Mouse (Mus musculus) stomach, postnatal 0 days (tissue): ENCODE results near the gene St8sia6.

ENCODE experiments used
- CTCF ChIP-seq: IDR thresholded peaks from 2 replicates; pipeline ENCODE4 v1.5.1; 2016; ENCODE audit warnings: antibody characterized with exemption, low read depth, mild to moderate bottlenecking, moderate library complexity
- EP300 ChIP-seq: optimal IDR thresholded peaks from 2 replicates; pipeline ENCODE3; 2016; ENCODE audit warnings: antibody characterized with exemption

- TF ChIP-seq CTCF (no peak), EP300 (no peak)
Observed at GRCm38 (mm10) chr2:13672426-13672825, 121.4 kb downstream of the St8sia6 start.
